13 mouse cellular contexts compared by ENCODE assay signal in the genomic region with DNA sequence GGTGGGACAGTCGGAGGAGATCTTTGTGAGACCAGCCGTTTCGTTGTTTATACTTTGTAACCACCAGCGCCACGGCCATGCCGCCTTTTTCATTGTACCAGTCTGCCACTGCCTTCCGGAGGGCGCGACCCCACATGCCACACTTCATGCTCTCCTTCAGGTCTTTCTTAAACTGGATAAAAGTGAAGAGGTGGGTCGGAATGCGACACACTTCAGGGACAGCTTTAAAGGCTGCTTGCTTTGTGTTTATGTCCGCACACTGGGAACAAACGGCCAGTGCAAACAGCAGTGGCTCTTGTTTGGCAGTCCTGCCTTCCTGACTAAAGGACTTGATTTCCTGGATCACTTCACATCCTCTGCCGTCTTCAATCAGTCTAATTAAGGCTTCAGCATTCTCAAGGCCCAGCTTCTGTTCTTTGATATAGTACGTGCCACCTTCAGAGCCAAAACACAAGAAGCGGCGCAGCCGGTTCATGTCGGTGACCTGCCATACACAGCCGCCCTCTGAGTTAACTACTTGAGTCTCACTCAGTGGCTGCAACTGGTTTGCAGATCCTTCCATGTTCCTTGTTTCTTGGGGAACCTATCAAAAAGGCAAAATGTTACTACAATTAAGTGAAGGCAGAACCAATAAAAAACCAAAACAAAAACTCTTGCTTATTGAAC. TPM values are rescaled to one million over a fixed set of nuclear protein-coding genes. Genes with fewer than 3 reads are reported as not detected.
DNase-seq lines count a peak whose midpoint lies in the region; ATAC-seq lines count a peak whose summit lies in the region.
"Had no signal": no experiment of that assay in that cellular context is flagged by ENCODE, and none has a peak within 500 bp of the region (broad histone marks: within the 10 kb centered on the region; RNA-seq: fewer than 3 reads in every experiment).

No protein-coding gene starts in this region.

- H3K36me3 ChIP-seq in kidney, embryonic 16.5 days (ENCODE audit: insufficient read depth, low read length) = no peaks in the 10 kb centered on the region
- H3K36me3 ChIP-seq in lung, embryonic 16.5 days (ENCODE audit: control insufficient read depth, insufficient read depth, low read length) = 0 out of 2 replicates have a peak, but pooled peaks cover under 1% of the 10 kb centered on the region

- peak overlapping the region; percentile 44; the same call in 1 of the 2 replicates for H3K9ac ChIP-seq in kidney, embryonic 16.5 days (replicated peaks; ENCODE audit: low read length)
- peak overlapping the region; percentile 24; the same call in 1 of the 2 replicates for H3K9ac ChIP-seq in lung, embryonic 16.5 days (ENCODE audit: low read length)
- H3K9ac ChIP-seq: embryonic facial prominence, embryonic 12.5 days; heart, embryonic 15.5 days had no signal

- ATAC-seq in kidney, embryonic 16.5 days (ENCODE audit: low FRiP score, low TSS enrichment) = peak; percentile 54; the same call in 1 of the 2 replicates
- peak; percentile 83 for ATAC-seq in lung, embryonic 16.5 days (ENCODE audit: low read depth)
- ATAC-seq: hindbrain, embryonic 16.5 days had no signal

- H3K4me3 ChIP-seq in kidney, embryonic 16.5 days (ENCODE audit: low read length) = no peak overlapping the region
- no peak overlapping the region for H3K4me3 ChIP-seq in lung, embryonic 16.5 days (ENCODE audit: low read length)
- H3K4me3 ChIP-seq: embryonic facial prominence, embryonic 12.5 days; heart, embryonic 15.5 days had no signal

- WGBS in kidney, embryonic 16.5 days = 52% methylated on average over 20 of the region's 20 CpGs
- WGBS in lung, embryonic 16.5 days = 34% methylated on average over 20 of the region's 20 CpGs

- peak overlapping the region; percentile 10; the same call in 1 of the 2 replicates for H3K4me2 ChIP-seq in kidney, embryonic 16.5 days (replicated peaks; ENCODE audit: low read depth, low read length)
- H3K4me2 ChIP-seq in lung, embryonic 16.5 days (ENCODE audit: low read depth, low read length) = peak overlapping the region; percentile 28
- H3K4me2 ChIP-seq: embryonic facial prominence, embryonic 12.5 days; heart, embryonic 15.5 days; liver, embryonic 11.5 days had no signal

- DNase-seq in embryo, embryonic 10 days (ENCODE audit: low spot score) = peak; percentile 4
- no peak for DNase-seq in embryo, embryonic 10.5 days (ENCODE audit: low spot score)
- peak; percentile 14 for DNase-seq in Muller cell, postnatal 12 days (ENCODE audit: inconsistent ontology term)
- DNase-seq in adrenal gland, postnatal 36 days = no peak
- no peak for DNase-seq in layer of hippocampus, adult 9-10 months (ENCODE audit: low spot score)
- DNase-seq in thymus, postnatal 36 days = no peak
- DNase-seq: cerebellum, adult 11 months had no signal

- 0 out of 2 replicates have a peak overlapping the region, but pooled peaks have one; percentile 12 for H3K27ac ChIP-seq in kidney, embryonic 16.5 days (ENCODE audit: low read length)
- H3K27ac ChIP-seq in lung, embryonic 16.5 days (ENCODE audit: low read length) = peak overlapping the region; percentile 65
- H3K27ac ChIP-seq: embryonic facial prominence, embryonic 12.5 days; heart, embryonic 15.5 days had no signal

- peaks cover 9% of the 10 kb centered on the region; the same call in 1 of the 2 replicates for H3K4me1 ChIP-seq in kidney, embryonic 16.5 days (ENCODE audit: insufficient read depth, low read length)
- H3K4me1 ChIP-seq in lung, embryonic 16.5 days (replicated peaks; ENCODE audit: control insufficient read depth, insufficient read depth, low read length) = peaks cover 3% of the 10 kb centered on the region

- no peaks in the 10 kb centered on the region for H3K9me3 ChIP-seq in kidney, embryonic 16.5 days (ENCODE audit: low read length)
- no peaks in the 10 kb centered on the region for H3K9me3 ChIP-seq in lung, embryonic 16.5 days (ENCODE audit: control insufficient read depth, low read length)
- H3K9me3 ChIP-seq: embryonic facial prominence, embryonic 12.5 days; heart, embryonic 15.5 days had no signal

- H3K27me3 ChIP-seq in kidney, embryonic 16.5 days (ENCODE audit: insufficient read depth, low read length) = no peaks in the 10 kb centered on the region
- no peaks in the 10 kb centered on the region for H3K27me3 ChIP-seq in lung, embryonic 16.5 days (ENCODE audit: control insufficient read depth, insufficient read depth, low read depth, low read length)
- H3K27me3 ChIP-seq: embryonic facial prominence, embryonic 12.5 days; heart, embryonic 15.5 days had no signal

RNA-seq across cellular contexts. Expression of gene Trove2, which starts 6.3 kb away (rescaled TPM):
- polyA plus RNA-seq in kidney, embryonic 16.5 days (2015; fragmentation: Nextera tagmentation; extraction: Ambion mirVana) = 16.2 and 18.1 TPM in 2 replicates
- polyA plus RNA-seq in lung, embryonic 16.5 days (2015; fragmentation: Nextera tagmentation; extraction: Ambion mirVana) = 20.3 and 20.4 TPM in 2 replicates
- 10 to 100 TPM; 15.1 to 17.9 TPM for total RNA-seq in adrenal gland, postnatal 36 days (2021)

RNA-seq across cellular contexts. Expression of gene Uchl5, which starts 6.5 kb away (rescaled TPM):
- 88.5 and 99.1 TPM in 2 replicates for polyA plus RNA-seq in kidney, embryonic 16.5 days (2015; fragmentation: Nextera tagmentation; extraction: Ambion mirVana)
- polyA plus RNA-seq in lung, embryonic 16.5 days (2015; fragmentation: Nextera tagmentation; extraction: Ambion mirVana) = 81.7 and 89.3 TPM in 2 replicates
- total RNA-seq in adrenal gland, postnatal 36 days (2021) = 10 to 100 TPM; 24.5 to 28.8 TPM

RNA-seq across cellular contexts. Expression of gene Glrx2, which starts 54.4 kb away (rescaled TPM):
- 76.0 and 85.4 TPM in 2 replicates for polyA plus RNA-seq in kidney, embryonic 16.5 days (2015; fragmentation: Nextera tagmentation; extraction: Ambion mirVana)
- 74.1 and 88.8 TPM in 2 replicates for polyA plus RNA-seq in lung, embryonic 16.5 days (2015; fragmentation: Nextera tagmentation; extraction: Ambion mirVana)
- 10 to 100 TPM; 79.0 to 99.3 TPM for total RNA-seq in adrenal gland, postnatal 36 days (2021)

Comparison
In these comparisons a context has a peak if more than half of its experiments do, and no peak if none do; other contexts are left out.
1. DNase-seq: peak in embryo, embryonic 10 days (single experiment) and Muller cell, postnatal 12 days (single experiment); none in embryo, embryonic 10.5 days (single experiment), adrenal gland, postnatal 36 days (0 of 2), layer of hippocampus, adult 9-10 months (single experiment) and thymus, postnatal 36 days (0 of 2).